Mouse (Mus musculus) forebrain, postnatal 0 days (tissue): ENCODE results near the gene Plek2. TPM values are rescaled to one million over a fixed set of nuclear protein-coding genes. Genes with fewer than 3 reads are reported as not detected.
"Not testable (repeated sequence)": the region's sequence is repeated elsewhere in the genome, so short reads cannot be mapped to it uniquely, and the experiment has no call there.

Experiments
- ATAC-seq: fragments of 200-750 bp; cut with Nextera tagmentation; 2 replicates; pipeline ENCODE4 v1.8.0; 2017; ENCODE audit warnings: mild to moderate bottlenecking, moderate library complexity
- DNase-seq: peaks from one replicate; pipeline ENCODE4 v3.0.0-alpha.2; 2015
- H3K27ac ChIP-seq: fragments of 300-500 bp; sonication (generic); 2 replicates; pipeline ENCODE4 v1.5.1; 2014; ENCODE audit warnings: low read depth, mild to moderate bottlenecking, antibody characterized with exemption, low read length, moderate library complexity, mixed read lengths
- H3K27me3 ChIP-seq: fragments of 300-500 bp; sonication (generic); 2 replicates; pipeline ENCODE4 v1.6.1; 2014; ENCODE audit warnings: mild to moderate bottlenecking, low read length, mixed read lengths; ENCODE audit not compliant: insufficient read depth
- H3K36me3 ChIP-seq: fragments of 300-500 bp; sonication (generic); 2 replicates; pipeline ENCODE4 v1.6.1; 2014; ENCODE audit warnings: mild to moderate bottlenecking, moderate library complexity; ENCODE audit not compliant: insufficient read depth
- H3K4me1 ChIP-seq: fragments of 300-500 bp; sonication (generic); 2 replicates; pipeline ENCODE4 v1.6.1; 2014; ENCODE audit warnings: antibody characterized with exemption; ENCODE audit not compliant: insufficient read depth
- H3K4me2 ChIP-seq: fragments of 300-500 bp; sonication (generic); 2 replicates; pipeline ENCODE4 v1.6.1; 2014; ENCODE audit warnings: low read depth, mild to moderate bottlenecking, moderate library complexity
- H3K4me3 ChIP-seq: fragments of 300-500 bp; sonication (generic); 2 replicates; pipeline ENCODE4 v1.5.1; 2014; ENCODE audit warnings: low read depth, low read length, mixed read lengths
- H3K9ac ChIP-seq: fragments of 300-500 bp; sonication (generic); 2 replicates; pipeline ENCODE4 v1.6.1; 2014; ENCODE audit warnings: mild to moderate bottlenecking
- H3K9me3 ChIP-seq: fragments of 300-500 bp; sonication (generic); 2 replicates; pipeline ENCODE4 v1.6.1; 2016; ENCODE audit warnings: low read length
- CTCF ChIP-seq: sonication (generic); IDR thresholded peaks from 2 replicates; pipeline ENCODE4 v1.5.1; 2016; ENCODE audit warnings: antibody characterized with exemption, control low read depth, low read depth
- WGBS: fragments of 180-500 bp; shearing (Covaris S2); extraction: QIAGEN DNeasy Blood & Tissue Kit; methylation state at CpG from one replicate; pipeline ENCODE4 v1.1.7; 2014; 5-methylcytosine and 5-hydroxymethylcytosine counted together
- polyA plus RNA-seq: library from polyadenylated mRNA; unstranded; fragments of >200 nt; fragmentation: Nextera tagmentation; extraction: Ambion mirVana; gene quantifications from 2 replicates; pipeline ENCODE4 v1.2.1, GENCODE M21; 2015
- total RNA-seq: library from RNA; depleted of rRNA; stranded (reverse); fragments of >200 nt; gene quantifications from 2 replicates; pipeline ENCODE4 v1.2.3, GENCODE M21; 2014

Plek2 gene
- total and polyA plus RNA-seq, 2 experiments from 2014 or later = 1.1 to 2.7 TPM

GRCm38 (mm10) chr12:78940081-78940480 is 33.3 kb upstream of the Plek2 start:
- TF ChIP-seq CTCF = no peak
- no peak for ATAC-seq
- Histone ChIP-seq H3K4me2 (no peak overlapping the region), H3K4me3 (no peak overlapping the region), H3K4me1 (no peaks in the 10 kb centered on the region), H3K27ac (no peak overlapping the region), H3K27me3 (no peaks in the 10 kb centered on the region), H3K9ac (no peak overlapping the region), H3K9me3 (no peaks in the 10 kb centered on the region), H3K36me3 (no peaks in the 10 kb centered on the region)
- WGBS = 92% methylated on average over 5 of the region's 5 CpGs
- DNase-seq = no peak

- Histone ChIP-seq H3K27me3 (no peaks in the 10 kb centered on the region), H3K36me3 (no peaks in the 10 kb centered on the region), H3K9ac (no peak overlapping the region), H3K4me2 (no peak overlapping the region), H3K4me3 (no peak overlapping the region), H3K9me3 (no peaks in the 10 kb centered on the region), H3K4me1 (no peaks in the 10 kb centered on the region), H3K27ac (no peak overlapping the region)
- DNase-seq (no peak), ATAC-seq (no peak)
- no peak for TF ChIP-seq CTCF
- WGBS = 81% methylated on average over 7 of the region's 7 CpGs
These were observed 32.8 kb upstream of the Plek2 start for GRCm38 (mm10) chr12:78939393-78940037.

- Histone ChIP-seq H3K4me3 (no peak overlapping the region), H3K4me2 (no peak overlapping the region), H3K9ac (no peak overlapping the region), H3K36me3 (no peaks in the 10 kb centered on the region), H3K27me3 (no peaks in the 10 kb centered on the region), H3K27ac (no peak overlapping the region), H3K9me3 (no peaks in the 10 kb centered on the region), H3K4me1 (no peaks in the 10 kb centered on the region)
- no peak for TF ChIP-seq CTCF
- ATAC-seq (no peak), DNase-seq (no peak)
- WGBS = 79% methylated on average over 4 of the region's 4 CpGs
These were observed 29.7 kb upstream of the Plek2 start for GRCm38 (mm10) chr12:78936494-78936893.

- no peak overlapping the region for H3K27ac ChIP-seq
- TF ChIP-seq CTCF = no peak
- DNase-seq = no peak
- no peak overlapping the region for H3K4me3 ChIP-seq
- ATAC-seq = no peak
- no peak overlapping the region for H3K9ac ChIP-seq
- H3K27me3 ChIP-seq = no peaks in the 10 kb centered on the region
- H3K9me3 ChIP-seq = no peaks in the 10 kb centered on the region
- WGBS = 83% methylated on average over 1 of the region's 1 CpGs
- H3K36me3 ChIP-seq = no peaks in the 10 kb centered on the region
- H3K4me1 ChIP-seq = no peaks in the 10 kb centered on the region
- no peak overlapping the region for H3K4me2 ChIP-seq
These were observed 23.1 kb upstream of the Plek2 start for GRCm38 (mm10) chr12:78929900-78930299.

GRCm38 (mm10) chr12:78927287-78927686 is 20.5 kb upstream of the Plek2 start:
- Histone ChIP-seq H3K9me3 (no peaks in the 10 kb centered on the region), H3K36me3 (no peaks in the 10 kb centered on the region), H3K27ac (no peak overlapping the region), H3K4me2 (no peak overlapping the region), H3K4me1 (no peaks in the 10 kb centered on the region), H3K27me3 (no peaks in the 10 kb centered on the region), H3K4me3 (no peak overlapping the region), H3K9ac (no peak overlapping the region)
- no peak for ATAC-seq
- 56% methylated on average over 5 of the region's 5 CpGs for WGBS
- no peak for TF ChIP-seq CTCF
- DNase-seq = no peak

GRCm38 (mm10) chr12:78923539-78924189 is 16.9 kb upstream of the Plek2 start:
- Histone ChIP-seq H3K4me2 (no peak overlapping the region), H3K4me1 (no peaks in the 10 kb centered on the region), H3K9me3 (no peaks in the 10 kb centered on the region), H3K9ac (no peak overlapping the region), H3K36me3 (no peaks in the 10 kb centered on the region), H3K27ac (no peak overlapping the region), H3K27me3 (no peaks in the 10 kb centered on the region), H3K4me3 (no peak overlapping the region)
- TF ChIP-seq CTCF = no peak
- WGBS = 87% methylated on average over 7 of the region's 7 CpGs
- no peak for ATAC-seq
- no peak for DNase-seq

GRCm38 (mm10) chr12:78922977-78923376 is 16.2 kb upstream of the Plek2 start:
- not testable (repeated sequence) for ATAC-seq, H3K36me3 ChIP-seq, H3K4me1 ChIP-seq

More at GRCm38 (mm10) chr12:78922977-78923376, 16.2 kb upstream of the Plek2 start:
- not testable (repeated sequence) for H3K9me3 ChIP-seq, H3K4me2 ChIP-seq, H3K27ac ChIP-seq, DNase-seq, H3K27me3 ChIP-seq, H3K4me3 ChIP-seq, H3K9ac ChIP-seq
